Mouse (Mus musculus) erythroblast, embryonic 14.5 days (primary cell): ENCODE data around the gene Cttnbp2nl.

ENCODE experiments used
- GATA1 ChIP-seq: IDR thresholded peaks from 2 replicates; pipeline ENCODE4 v1.6.1; 2012; ENCODE audit warnings: low read length, inconsistent platforms, mixed read lengths
- TAL1 ChIP-seq: IDR thresholded peaks from 3 replicates; pipeline ENCODE4 v1.6.1; 2012; ENCODE audit warnings: low read length, inconsistent platforms, mixed read lengths

GRCm38 (mm10) chr3:105014908-105015307 lies 38.0 kb downstream of the Cttnbp2nl start:
- no peak for TF ChIP-seq TAL1
- no peak for TF ChIP-seq GATA1
